Mouse (Mus musculus) ES-Bruce4 (cell line): ENCODE data around the gene Cox7b2. TPM values are rescaled to one million over a fixed set of nuclear protein-coding genes. Genes with fewer than 3 reads are reported as not detected.

ENCODE experiments used
- H3K27ac ChIP-seq: 2 replicates; pipeline ENCODE4 v1.5.1; 2012; ENCODE audit warnings: low read length, inconsistent platforms; ENCODE audit not compliant: insufficient read depth
- H3K27me3 ChIP-seq: 2 replicates; pipeline ENCODE4 v1.6.1; 2012; ENCODE audit warnings: mild to moderate bottlenecking, low read length, inconsistent platforms; ENCODE audit not compliant: control insufficient read depth, poor library complexity, insufficient read depth, severe bottlenecking
- H3K36me3 ChIP-seq: 2 replicates; pipeline ENCODE4 v1.6.1; 2012; ENCODE audit warnings: inconsistent platforms, mild to moderate bottlenecking, low read length, moderate library complexity; ENCODE audit not compliant: control insufficient read depth, poor library complexity, insufficient read depth, severe bottlenecking
- H3K4me1 ChIP-seq: one replicate; pipeline ENCODE4 v1.8.1; 2011; ENCODE audit warnings: low read length; ENCODE audit not compliant: control insufficient read depth, insufficient read depth
- H3K4me3 ChIP-seq: 2 replicates; pipeline ENCODE4 v1.5.1; 2011; ENCODE audit warnings: low read depth, mild to moderate bottlenecking, low read length
- H3K9ac ChIP-seq: 2 replicates; pipeline ENCODE4 v1.6.1; 2012; ENCODE audit warnings: low read depth, mild to moderate bottlenecking, inconsistent platforms; ENCODE audit not compliant: poor library complexity, severe bottlenecking
- H3K9me3 ChIP-seq: replicated peaks from 2 replicates; pipeline ENCODE4 v1.6.1; 2012; ENCODE audit warnings: mild to moderate bottlenecking, low read length, inconsistent platforms; ENCODE audit not compliant: control insufficient read depth, poor library complexity, insufficient read depth, severe bottlenecking
- CTCF ChIP-seq: IDR thresholded peaks from one replicate; pipeline ENCODE4 v1.8.1; 2011; ENCODE audit warnings: low read depth, low read length
- EP300 ChIP-seq: IDR thresholded peaks from 2 replicates; pipeline ENCODE4 v1.6.1; 2011; ENCODE audit warnings: low read depth, low read length; ENCODE audit not compliant: insufficient read depth
- POLR2A ChIP-seq: IDR thresholded peaks from one replicate; pipeline ENCODE4 v1.8.1; 2011; ENCODE audit warnings: low read length; ENCODE audit not compliant: insufficient read depth
- polyA plus RNA-seq: library from polyadenylated mRNA; stranded (reverse); fragments of >200 nt; gene quantifications from 2 replicates; pipeline ENCODE4 v1.2.4, GENCODE M21; 2011; ENCODE audit warnings: low read depth; ENCODE audit not compliant: missing spikeins, insufficient read depth, insufficient read length

The Cox7b2 gene
- polyA plus RNA-seq, 1 experiment = not detected

DNA sequence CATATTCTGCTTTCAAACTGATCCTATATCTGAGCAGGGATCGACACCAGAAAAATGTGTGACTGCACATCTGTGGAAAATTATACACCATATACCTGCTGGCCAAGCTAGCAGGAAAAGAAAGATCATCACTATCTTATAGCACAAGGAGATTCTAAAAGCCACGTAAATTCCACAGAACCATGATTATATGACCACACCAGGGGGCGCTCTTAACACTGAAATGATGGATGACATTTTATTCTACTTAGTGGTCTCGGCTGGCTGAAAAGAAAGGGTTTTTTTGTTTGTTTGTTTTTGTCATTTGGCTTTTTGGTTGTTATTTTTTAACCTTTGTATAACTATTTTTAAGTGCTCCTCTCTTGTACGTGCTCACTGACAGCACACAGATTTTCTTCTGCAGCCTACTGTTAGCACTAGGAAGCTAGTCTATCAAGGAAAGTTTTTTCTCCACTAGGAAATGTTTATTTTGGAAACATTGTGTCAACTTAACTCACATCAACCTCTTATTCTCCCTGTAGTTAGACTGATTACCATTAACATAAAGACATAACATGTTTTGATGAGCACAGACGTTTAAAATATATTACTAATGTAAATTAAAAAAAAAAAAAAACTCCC, 45.8 kb downstream of the Cox7b2 start:
- H3K4me3 ChIP-seq = no peak overlapping the region
- H3K27me3 ChIP-seq = no peaks in the 10 kb centered on the region
- H3K9ac ChIP-seq = no peak overlapping the region
- H3K4me1 ChIP-seq = no peaks in the 10 kb centered on the region
- H3K9me3 ChIP-seq = peaks cover 3% of the 10 kb centered on the region; the same call in 1 of the 2 replicates
- TF ChIP-seq CTCF = no peak
- TF ChIP-seq POLR2A = no peak
- no peak for TF ChIP-seq EP300
- H3K27ac ChIP-seq = no peak overlapping the region
- H3K36me3 ChIP-seq = no peaks in the 10 kb centered on the region

DNA sequence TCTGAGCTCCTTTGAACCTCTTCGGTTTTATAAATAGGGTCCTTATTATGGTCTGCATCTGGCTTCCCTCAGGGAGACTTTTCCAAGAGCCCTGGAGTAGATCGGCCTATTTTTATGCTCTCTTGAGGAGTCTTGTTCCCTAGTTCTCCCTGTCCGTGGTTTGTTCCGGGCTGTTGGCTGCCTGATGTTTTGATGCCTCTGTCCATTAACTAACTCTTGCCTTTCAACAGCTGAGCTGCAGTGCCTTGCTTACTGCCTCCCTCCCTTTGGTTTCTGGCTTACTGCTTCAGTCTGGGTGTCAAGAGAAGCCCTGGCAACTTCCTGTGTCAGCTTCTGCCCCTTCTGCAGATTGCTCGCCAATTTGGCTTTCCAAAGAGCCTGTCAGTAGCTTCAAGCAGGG, 52.4 kb downstream of the Cox7b2 start:
- no peak overlapping the region for H3K4me3 ChIP-seq
- no peaks in the 10 kb centered on the region for H3K4me1 ChIP-seq
- TF ChIP-seq CTCF = no peak
- no peak for TF ChIP-seq EP300
- no peak for TF ChIP-seq POLR2A
- H3K36me3 ChIP-seq = no peaks in the 10 kb centered on the region
- no peak overlapping the region for H3K27ac ChIP-seq
- H3K9me3 ChIP-seq = no peaks in the 10 kb centered on the region
- H3K27me3 ChIP-seq = no peaks in the 10 kb centered on the region
- no peak overlapping the region for H3K9ac ChIP-seq

- Histone ChIP-seq H3K36me3 (no peaks in the 10 kb centered on the region), H3K4me3 (no peak overlapping the region), H3K27me3 (no peaks in the 10 kb centered on the region; the same call in 1 of the 2 replicates), H3K4me1 (no peaks in the 10 kb centered on the region), H3K9ac (no peak overlapping the region), H3K27ac (no peak overlapping the region), H3K9me3 (no peaks in the 10 kb centered on the region)
- TF ChIP-seq CTCF = no peak
- no peak for TF ChIP-seq EP300
- no peak for TF ChIP-seq POLR2A
These were observed 91.0 kb downstream of the Cox7b2 start for GRCm38 (mm10) chr5:71456957-71457356.

DNA sequence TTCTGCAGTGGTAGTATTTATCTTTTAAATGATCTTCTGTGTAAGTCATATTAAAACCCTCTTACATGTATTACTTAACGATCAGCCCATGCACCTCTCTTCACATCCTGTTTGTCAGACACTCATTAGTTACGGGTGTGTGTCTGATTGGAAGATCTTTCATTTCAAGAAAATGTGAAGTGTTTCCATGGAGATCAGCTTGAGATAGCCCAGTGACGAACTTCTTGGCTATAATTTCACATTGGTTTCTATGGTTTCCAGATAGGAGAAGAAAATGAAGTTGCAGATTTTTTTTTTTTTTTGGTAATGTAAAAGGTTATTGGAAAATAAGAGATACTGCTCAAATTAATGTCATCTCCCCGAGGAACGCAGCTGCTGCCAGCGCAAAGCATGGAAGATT, 107.8 kb downstream of the Cox7b2 start:
- Histone ChIP-seq H3K36me3 (no peaks in the 10 kb centered on the region), H3K27me3 (no peaks in the 10 kb centered on the region), H3K9ac (no peak overlapping the region), H3K4me3 (no peak overlapping the region), H3K4me1 (no peaks in the 10 kb centered on the region), H3K9me3 (no peaks in the 10 kb centered on the region), H3K27ac (no peak overlapping the region)
- TF ChIP-seq EP300 = no peak
- TF ChIP-seq POLR2A = no peak
- no peak for TF ChIP-seq CTCF

Other genes with a start within 250 kb of the Cox7b2 start
- not detected in 2 replicates for gene Gabrb1, start 109.9 kb upstream of the Cox7b2 start, polyA plus RNA-seq
- gene Gabra4, start 110.1 kb upstream of the Cox7b2 start, polyA plus RNA-seq = 0.50 TPM in 1 of 2 replicates, not detected in the other